ENCODE assay signal across 11 mouse cellular contexts in genomic region chr4:117409144-117410048, GRCm38 (mm10).
A peak's percentile ranks its signal among the peaks of the same experiment; 100 is the strongest.
DNase-seq lines count a peak whose midpoint lies in the region; ATAC-seq lines count a peak whose summit lies in the region.
"Had no signal": no experiment of that assay in that cellular context is flagged by ENCODE, and none has a peak within 500 bp of the region (broad histone marks: within the 10 kb centered on the region; RNA-seq: fewer than 3 reads in every experiment).

No protein-coding gene starts in this region.

- 55% methylated on average over 14 of the region's 14 CpGs for WGBS in kidney, embryonic 15.5 days
- 20% methylated on average over 14 of the region's 14 CpGs for WGBS in forebrain, embryonic 11.5 days
- 24% methylated on average over 14 of the region's 14 CpGs for WGBS in neural tube, embryonic 12.5 days
- 69% methylated on average over 14 of the region's 14 CpGs for WGBS in intestine, embryonic 16.5 days

- H3K9me3 ChIP-seq in kidney, embryonic 15.5 days (replicated peaks) = no peaks in the 10 kb centered on the region
- no peaks in the 10 kb centered on the region for H3K9me3 ChIP-seq in forebrain, embryonic 11.5 days (ENCODE audit: control insufficient read depth, low read length)
- H3K9me3 ChIP-seq in neural tube, embryonic 12.5 days = no peaks in the 10 kb centered on the region
- H3K9me3 ChIP-seq in intestine, embryonic 16.5 days (ENCODE audit: control insufficient read depth, low read length) = no peaks in the 10 kb centered on the region
- H3K9me3 ChIP-seq: liver, embryonic 15.5 days had no signal

- H3K36me3 ChIP-seq in kidney, embryonic 15.5 days = no peaks in the 10 kb centered on the region
- H3K36me3 ChIP-seq in forebrain, embryonic 11.5 days (ENCODE audit: control insufficient read depth, insufficient read depth, low read length) = no peaks in the 10 kb centered on the region
- no peaks in the 10 kb centered on the region for H3K36me3 ChIP-seq in neural tube, embryonic 12.5 days
- H3K36me3 ChIP-seq in intestine, embryonic 16.5 days (ENCODE audit: control insufficient read depth, insufficient read depth, low read length) = no peaks in the 10 kb centered on the region
- H3K36me3 ChIP-seq: liver, embryonic 15.5 days had no signal

- H3K9ac ChIP-seq in kidney, embryonic 15.5 days = no peak overlapping the region
- H3K9ac ChIP-seq in forebrain, embryonic 11.5 days (ENCODE audit: low read length) = no peak overlapping the region
- no peak overlapping the region for H3K9ac ChIP-seq in neural tube, embryonic 12.5 days
- H3K9ac ChIP-seq in intestine, embryonic 16.5 days (ENCODE audit: low read depth, low read length) = no peak overlapping the region
- H3K9ac ChIP-seq: liver, embryonic 15.5 days had no signal

- peaks cover 19% of the 10 kb centered on the region for H3K4me1 ChIP-seq in kidney, embryonic 15.5 days
- H3K4me1 ChIP-seq in forebrain, embryonic 11.5 days (replicated peaks; ENCODE audit: control insufficient read depth, insufficient read depth, low read length) = peaks cover 37% of the 10 kb centered on the region
- H3K4me1 ChIP-seq in neural tube, embryonic 12.5 days = peaks cover 30% of the 10 kb centered on the region
- no peaks in the 10 kb centered on the region for H3K4me1 ChIP-seq in intestine, embryonic 16.5 days (ENCODE audit: control insufficient read depth, insufficient read depth, low read length)
- H3K4me1 ChIP-seq: liver, embryonic 15.5 days had no signal

- peaks cover 27% of the 10 kb centered on the region for H3K27me3 ChIP-seq in kidney, embryonic 15.5 days
- peaks cover 31% of the 10 kb centered on the region for H3K27me3 ChIP-seq in forebrain, embryonic 11.5 days (ENCODE audit: control insufficient read depth, insufficient read depth, low read length)
- H3K27me3 ChIP-seq in neural tube, embryonic 12.5 days (replicated peaks) = peaks cover 86% of the 10 kb centered on the region
- no peaks in the 10 kb centered on the region for H3K27me3 ChIP-seq in intestine, embryonic 16.5 days (replicated peaks; ENCODE audit: control insufficient read depth, insufficient read depth, low read length)
- H3K27me3 ChIP-seq: liver, embryonic 15.5 days had no signal

- DNase-seq in kidney, postnatal 10 days = no peak
- peak; percentile 79 for DNase-seq in forebrain, embryonic 11.5 days (ENCODE audit: low spot score)
- peak; percentile 16 to 19 for DNase-seq in left cerebral cortex, adult 18-20 months (ENCODE audit: low spot score in 2 of 2)
- DNase-seq in heart, adult 11 months = no peak
- no peak for DNase-seq in thymus, postnatal 36 days
- DNase-seq: kidney, adult 18-20 months had no signal

- ATAC-seq in kidney, embryonic 15.5 days (replicated peaks; ENCODE audit: low FRiP score) = 0 out of 2 replicates have a peak, but pooled peaks have one; percentile 43
- ATAC-seq in forebrain, embryonic 11.5 days (replicated peaks; ENCODE audit: low FRiP score) = peak; percentile 76
- ATAC-seq in neural tube, embryonic 12.5 days (ENCODE audit: low FRiP score, low read depth) = peak; percentile 30
- no peak for ATAC-seq in intestine, embryonic 16.5 days

- H3K27ac ChIP-seq in kidney, embryonic 15.5 days = no peak overlapping the region
- H3K27ac ChIP-seq in forebrain, embryonic 11.5 days (ENCODE audit: low read depth, low read length) = no peak overlapping the region
- no peak overlapping the region for H3K27ac ChIP-seq in neural tube, embryonic 12.5 days
- no peak overlapping the region for H3K27ac ChIP-seq in intestine, embryonic 16.5 days (ENCODE audit: low read length)
- H3K27ac ChIP-seq: liver, embryonic 15.5 days had no signal

- H3K4me3 ChIP-seq in kidney, embryonic 15.5 days (replicated peaks) = no peak overlapping the region
- no peak overlapping the region for H3K4me3 ChIP-seq in forebrain, embryonic 11.5 days (ENCODE audit: low read depth, low read length)
- H3K4me3 ChIP-seq in neural tube, embryonic 12.5 days = no peak overlapping the region
- H3K4me3 ChIP-seq in intestine, embryonic 16.5 days (ENCODE audit: low read length) = no peak overlapping the region
- H3K4me3 ChIP-seq: liver, embryonic 15.5 days; myocyte had no signal

- H3K4me2 ChIP-seq in kidney, embryonic 15.5 days = no peak overlapping the region
- H3K4me2 ChIP-seq in forebrain, embryonic 11.5 days (ENCODE audit: low read depth, low read length, severe bottlenecking) = peak overlapping the region; percentile 27; the same call in 1 of the 2 replicates
- peak overlapping the region; percentile 14 for H3K4me2 ChIP-seq in neural tube, embryonic 12.5 days (replicated peaks)
- no peak overlapping the region for H3K4me2 ChIP-seq in intestine, embryonic 16.5 days (ENCODE audit: low read depth, low read length)
- H3K4me2 ChIP-seq: liver, embryonic 15.5 days had no signal

Comparison
In these comparisons a context has a peak if more than half of its experiments do, and no peak if none do; other contexts are left out.
1. H3K4me2 ChIP-seq: peak in forebrain, embryonic 11.5 days (single experiment) and neural tube, embryonic 12.5 days (single experiment); none in kidney, embryonic 15.5 days (single experiment) and intestine, embryonic 16.5 days (single experiment).
2. DNase-seq: peak in forebrain, embryonic 11.5 days (single experiment) and left cerebral cortex, adult 18-20 months (2 of 2); none in kidney, postnatal 10 days (single experiment), heart, adult 11 months (single experiment) and thymus, postnatal 36 days (0 of 2).